Mouse (Mus musculus): ENCODE measurements around the gene Zfp524. TPM values are rescaled to one million over a fixed set of nuclear protein-coding genes. Genes with fewer than 3 reads are reported as not detected.

The Zfp524 gene
- polyA plus RNA-seq, 1 experiment from 2014 or later = 14.1 TPM

DNA sequence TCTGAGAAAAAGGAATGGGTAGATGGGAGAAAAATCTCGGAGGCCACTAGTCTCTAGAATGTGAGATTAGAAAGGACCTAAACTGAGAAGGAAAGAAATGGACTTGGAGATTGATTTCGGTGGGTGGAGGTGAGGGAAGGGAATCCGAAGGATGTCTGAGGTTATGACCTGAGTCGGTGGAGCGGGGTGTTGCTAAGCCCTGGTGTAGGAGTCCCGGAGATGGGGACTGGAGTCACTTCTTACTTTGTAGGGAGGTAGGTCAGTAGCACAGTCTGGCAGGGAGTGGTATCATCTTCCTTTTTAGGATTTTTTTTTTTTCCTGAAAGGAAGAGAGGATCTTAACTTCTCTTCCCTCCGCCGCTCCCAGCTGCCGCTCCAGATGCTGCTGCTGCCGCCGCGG, 38.2 kb downstream of the Zfp524 start:
- WGBS = under 1% methylated on average over 11 of the region's 12 CpGs
- H3K4me3 ChIP-seq (replicated peaks; ENCODE audit: low read depth, low read length) = peak overlapping the region; percentile 60
- peak overlapping the region; percentile 81 for H3K4me2 ChIP-seq (ENCODE audit: low read length)
- H3K9me3 ChIP-seq (replicated peaks; ENCODE audit: low read length) = no peaks in the 10 kb centered on the region
- ATAC-seq (replicated peaks; ENCODE audit: low FRiP score, low read depth) = no peak
- TF ChIP-seq CTCF (IDR thresholded peaks at IDR 0.05; ENCODE audit: low read depth) = no peak
- no peaks in the 10 kb centered on the region for H3K36me3 ChIP-seq (ENCODE audit: insufficient read depth, low read length)
- peak overlapping the region; percentile 56 for H3K9ac ChIP-seq (ENCODE audit: low read depth, low read length)
- peaks cover 23% of the 10 kb centered on the region for H3K27me3 ChIP-seq (ENCODE audit: insufficient read depth, low read length)
- no peak overlapping the region for H3K27ac ChIP-seq
- H3K4me1 ChIP-seq (replicated peaks; ENCODE audit: insufficient read depth, low read length) = peaks cover 26% of the 10 kb centered on the region
- DNase-seq (ENCODE audit: low spot score) = peak; percentile 60

DNA sequence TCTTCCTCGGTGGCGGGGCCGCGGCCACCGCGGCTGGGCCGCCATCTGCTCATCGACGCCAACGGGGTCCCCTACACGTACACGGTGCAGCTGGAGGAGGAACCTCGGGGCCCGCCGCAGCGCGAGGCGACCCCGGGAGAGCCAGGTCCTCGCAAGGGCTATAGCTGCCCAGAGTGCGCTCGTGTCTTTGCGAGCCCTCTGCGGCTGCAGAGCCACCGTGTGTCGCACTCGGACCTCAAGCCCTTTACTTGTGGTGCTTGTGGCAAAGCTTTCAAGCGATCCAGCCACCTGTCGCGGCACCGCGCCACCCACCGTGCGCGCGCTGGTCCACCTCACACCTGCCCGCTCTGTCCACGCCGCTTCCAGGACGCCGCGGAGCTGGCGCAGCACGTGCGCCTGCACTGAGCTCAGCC, 38.7 kb downstream of the Zfp524 start:
- Histone ChIP-seq H3K4me2 (ENCODE audit: low read length) (peak overlapping the region; percentile 81), H3K4me1 (replicated peaks; ENCODE audit: insufficient read depth, low read length) (peaks cover 26% of the 10 kb centered on the region), H3K9me3 (replicated peaks; ENCODE audit: low read length) (no peaks in the 10 kb centered on the region), H3K27me3 (ENCODE audit: insufficient read depth, low read length) (peaks cover 23% of the 10 kb centered on the region), H3K4me3 (replicated peaks; ENCODE audit: low read depth, low read length) (peak overlapping the region; percentile 60), H3K9ac (ENCODE audit: low read depth, low read length) (peak overlapping the region; percentile 56), H3K36me3 (ENCODE audit: insufficient read depth, low read length) (no peaks in the 10 kb centered on the region), H3K27ac (no peak overlapping the region)
- DNase-seq (ENCODE audit: low spot score) = no peak
- no peak for TF ChIP-seq CTCF (IDR thresholded peaks at IDR 0.05; ENCODE audit: low read depth)
- ATAC-seq (replicated peaks; ENCODE audit: low FRiP score, low read depth) = no peak
- WGBS = 5% methylated on average over 45 of the region's 45 CpGs

DNA sequence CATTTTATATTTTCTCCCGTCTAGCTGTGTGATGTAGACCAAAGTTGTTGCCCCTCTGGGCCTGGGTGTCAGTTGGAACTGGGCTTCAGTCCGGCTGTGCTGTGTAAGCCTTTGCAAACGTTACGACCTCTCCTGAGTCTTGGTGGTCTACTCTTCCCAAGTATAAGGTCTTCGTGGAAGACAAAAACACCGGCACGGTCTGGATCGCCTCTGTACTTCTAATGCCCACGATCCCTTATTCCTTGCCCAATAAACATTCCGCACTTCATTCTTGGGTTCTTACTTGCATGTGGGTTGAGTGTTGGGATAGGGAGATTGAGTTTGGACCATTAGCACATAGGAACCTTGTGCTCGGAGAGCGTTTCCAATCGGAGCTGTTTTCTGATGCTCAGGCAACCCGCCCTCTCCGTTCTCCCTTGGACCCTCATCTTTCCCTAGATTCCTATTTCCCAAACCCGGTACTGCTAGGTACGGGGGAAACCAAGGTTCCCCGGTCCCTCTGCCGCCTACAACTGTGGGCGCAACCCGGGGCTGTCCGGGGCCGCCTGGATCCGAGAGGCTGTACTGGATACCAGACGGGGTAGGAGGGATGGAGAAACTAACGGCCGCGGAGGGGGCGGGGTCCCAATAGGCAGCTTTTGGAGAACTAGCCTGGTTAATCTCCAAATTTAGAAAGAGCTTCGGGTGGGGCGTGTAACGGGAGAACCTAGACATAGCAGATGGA, 39.4 kb downstream of the Zfp524 start:
- peaks cover 26% of the 10 kb centered on the region for H3K4me1 ChIP-seq (replicated peaks; ENCODE audit: insufficient read depth, low read length)
- TF ChIP-seq CTCF (IDR thresholded peaks at IDR 0.05; ENCODE audit: low read depth) = no peak
- H3K9me3 ChIP-seq (replicated peaks; ENCODE audit: low read length) = no peaks in the 10 kb centered on the region
- DNase-seq (ENCODE audit: low spot score) (peak; percentile 39), ATAC-seq (replicated peaks; ENCODE audit: low FRiP score, low read depth) (no peak)
- WGBS = 9% methylated on average over 32 of the region's 32 CpGs
- H3K36me3 ChIP-seq (ENCODE audit: insufficient read depth, low read length) = no peaks in the 10 kb centered on the region
- peak overlapping the region; percentile 56 for H3K9ac ChIP-seq (ENCODE audit: low read depth, low read length)
- no peak overlapping the region for H3K27ac ChIP-seq
- peak overlapping the region; percentile 60 for H3K4me3 ChIP-seq (replicated peaks; ENCODE audit: low read depth, low read length)
- peaks cover 23% of the 10 kb centered on the region for H3K27me3 ChIP-seq (ENCODE audit: insufficient read depth, low read length)
- H3K4me2 ChIP-seq (ENCODE audit: low read length) = peak overlapping the region; percentile 81

DNA sequence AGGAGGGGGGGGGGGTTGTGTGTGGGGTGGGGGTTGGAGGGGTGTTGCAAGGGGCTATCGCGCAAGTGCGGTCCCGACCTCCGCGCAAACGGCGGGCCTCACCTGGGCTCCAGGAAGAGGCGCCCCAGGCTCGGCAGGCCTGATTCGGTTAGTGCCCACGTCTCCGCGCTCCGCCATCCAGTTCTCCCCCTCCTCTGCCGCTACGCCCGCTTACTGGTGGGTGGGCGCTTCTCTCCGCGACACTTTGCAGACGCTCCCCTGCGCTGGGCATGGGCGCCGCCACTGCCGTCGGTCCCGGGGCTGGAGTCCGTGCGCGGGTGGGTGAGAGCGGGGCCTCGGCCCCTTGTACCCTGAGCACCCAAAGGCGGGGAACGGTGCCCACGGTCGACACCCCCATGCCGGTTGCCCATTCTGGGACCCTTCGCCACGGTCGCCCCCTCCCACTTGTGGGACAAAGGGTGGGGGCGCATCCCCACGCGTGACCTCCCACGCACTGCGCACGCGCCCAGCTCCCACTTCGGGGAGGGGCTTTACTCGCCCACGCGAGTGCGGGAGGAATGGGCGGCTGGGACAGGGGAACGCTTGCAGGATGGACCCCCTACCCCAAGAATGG, 42.5 kb downstream of the Zfp524 start:
- peak overlapping the region; percentile 86 for H3K4me2 ChIP-seq (ENCODE audit: low read length)
- H3K4me3 ChIP-seq (replicated peaks; ENCODE audit: low read depth, low read length) = peak overlapping the region; percentile 52
- whole genome bisulfite sequencing = 1% methylated on average over 52 of the region's 55 CpGs
- TF ChIP-seq CTCF (IDR thresholded peaks at IDR 0.05; ENCODE audit: low read depth) = no peak
- H3K27ac ChIP-seq = peak overlapping the region; percentile 38; the same call in 1 of the 2 replicates
- no peaks in the 10 kb centered on the region for H3K9me3 ChIP-seq (replicated peaks; ENCODE audit: low read length)
- ATAC-seq (replicated peaks; ENCODE audit: low FRiP score, low read depth) (no peak), DNase-seq (ENCODE audit: low spot score) (no peak)
- H3K36me3 ChIP-seq (ENCODE audit: insufficient read depth, low read length) = no peaks in the 10 kb centered on the region
- peaks cover 27% of the 10 kb centered on the region for H3K4me1 ChIP-seq (replicated peaks; ENCODE audit: insufficient read depth, low read length)
- peak overlapping the region; percentile 79 for H3K9ac ChIP-seq (ENCODE audit: low read depth, low read length)
- H3K27me3 ChIP-seq (ENCODE audit: insufficient read depth, low read length) = peaks cover 23% of the 10 kb centered on the region

DNA sequence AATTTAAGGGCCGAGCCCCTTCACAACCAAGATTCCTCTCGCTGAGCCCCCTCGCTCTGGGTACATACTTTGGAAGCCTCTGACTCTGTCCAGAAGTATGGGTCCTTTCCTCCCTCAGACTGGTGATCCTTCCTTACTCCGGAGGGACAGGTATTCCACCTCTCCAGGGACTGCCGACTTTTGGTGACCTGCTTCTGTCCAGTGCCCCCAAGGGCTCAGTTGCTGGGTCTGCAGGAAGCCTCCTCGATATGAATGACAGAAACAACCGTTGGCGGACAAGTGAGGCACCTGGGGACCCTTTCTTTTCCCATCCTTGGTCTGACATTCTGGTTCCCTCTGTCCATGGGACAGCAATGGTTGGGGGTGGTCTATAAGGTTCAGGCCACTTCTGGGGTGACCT, 43.2 kb downstream of the Zfp524 start:
- ATAC-seq (replicated peaks; ENCODE audit: low FRiP score, low read depth) (no peak), DNase-seq (ENCODE audit: low spot score) (no peak)
- WGBS = 25% methylated on average over 8 of the region's 8 CpGs
- H3K27me3 ChIP-seq (ENCODE audit: insufficient read depth, low read length) = peaks cover 23% of the 10 kb centered on the region
- peak overlapping the region; percentile 86 for H3K4me2 ChIP-seq (ENCODE audit: low read length)
- peaks cover 26% of the 10 kb centered on the region for H3K4me1 ChIP-seq (replicated peaks; ENCODE audit: insufficient read depth, low read length)
- no peaks in the 10 kb centered on the region for H3K9me3 ChIP-seq (replicated peaks; ENCODE audit: low read length)
- H3K36me3 ChIP-seq (ENCODE audit: insufficient read depth, low read length) = no peaks in the 10 kb centered on the region
- no peak for TF ChIP-seq CTCF (IDR thresholded peaks at IDR 0.05; ENCODE audit: low read depth)
- peak overlapping the region; percentile 52 for H3K4me3 ChIP-seq (replicated peaks; ENCODE audit: low read depth, low read length)
- H3K9ac ChIP-seq (ENCODE audit: low read depth, low read length) = peak overlapping the region; percentile 79; the same call in 1 of the 2 replicates
- H3K27ac ChIP-seq = no peak overlapping the region

DNA sequence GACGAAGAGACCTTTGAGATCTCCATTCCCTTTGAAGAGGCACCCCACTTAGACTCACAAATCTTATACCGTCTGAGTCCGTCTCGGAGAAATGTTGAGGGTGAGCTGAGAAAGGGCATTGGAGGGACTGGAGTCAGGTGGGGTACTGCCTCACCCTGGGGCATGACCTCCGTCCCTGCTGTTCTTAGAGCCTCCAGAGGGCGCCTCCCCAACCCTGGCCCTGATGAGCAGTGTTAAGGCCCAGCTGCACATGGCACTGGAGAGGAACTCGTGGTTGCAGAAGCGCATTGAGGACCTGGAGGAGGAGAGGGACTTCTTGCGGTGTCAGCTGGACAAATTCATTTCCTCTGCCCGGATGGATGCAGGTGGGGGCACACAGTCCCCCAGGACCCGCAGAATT, 43.6 kb downstream of the Zfp524 start:
- no peak for ATAC-seq (replicated peaks; ENCODE audit: low FRiP score, low read depth)
- no peak overlapping the region for H3K9ac ChIP-seq (ENCODE audit: low read depth, low read length)
- TF ChIP-seq CTCF (IDR thresholded peaks at IDR 0.05; ENCODE audit: low read depth) = peak; percentile 50
- 39% methylated on average over 11 of the region's 11 CpGs for WGBS
- H3K9me3 ChIP-seq (replicated peaks; ENCODE audit: low read length) = no peaks in the 10 kb centered on the region
- H3K27ac ChIP-seq = no peak overlapping the region
- peaks cover 22% of the 10 kb centered on the region for H3K4me1 ChIP-seq (replicated peaks; ENCODE audit: insufficient read depth, low read length)
- H3K4me3 ChIP-seq (replicated peaks; ENCODE audit: low read depth, low read length) = no peak overlapping the region
- DNase-seq (ENCODE audit: low spot score) = no peak
- peaks cover 20% of the 10 kb centered on the region for H3K27me3 ChIP-seq (ENCODE audit: insufficient read depth, low read length)
- H3K4me2 ChIP-seq (ENCODE audit: low read length) = peak overlapping the region; percentile 86; the same call in 1 of the 2 replicates
- H3K36me3 ChIP-seq (ENCODE audit: insufficient read depth, low read length) = no peaks in the 10 kb centered on the region

All from kidney, postnatal 0 days (tissue).